Mouse (Mus musculus) embryo, embryonic 11 days (tissue): ENCODE results near the gene Golm1.
A peak's percentile ranks its signal among the peaks of the same experiment; 100 is the strongest.
"Not testable (repeated sequence)": the region's sequence is repeated elsewhere in the genome, so short reads cannot be mapped to it uniquely, and the experiment has no call there.

Experiments used
- DNase-seq: peaks from one replicate; pipeline ENCODE4 v3.0.0-alpha.2; 2015

Gene Golm1

DNA sequence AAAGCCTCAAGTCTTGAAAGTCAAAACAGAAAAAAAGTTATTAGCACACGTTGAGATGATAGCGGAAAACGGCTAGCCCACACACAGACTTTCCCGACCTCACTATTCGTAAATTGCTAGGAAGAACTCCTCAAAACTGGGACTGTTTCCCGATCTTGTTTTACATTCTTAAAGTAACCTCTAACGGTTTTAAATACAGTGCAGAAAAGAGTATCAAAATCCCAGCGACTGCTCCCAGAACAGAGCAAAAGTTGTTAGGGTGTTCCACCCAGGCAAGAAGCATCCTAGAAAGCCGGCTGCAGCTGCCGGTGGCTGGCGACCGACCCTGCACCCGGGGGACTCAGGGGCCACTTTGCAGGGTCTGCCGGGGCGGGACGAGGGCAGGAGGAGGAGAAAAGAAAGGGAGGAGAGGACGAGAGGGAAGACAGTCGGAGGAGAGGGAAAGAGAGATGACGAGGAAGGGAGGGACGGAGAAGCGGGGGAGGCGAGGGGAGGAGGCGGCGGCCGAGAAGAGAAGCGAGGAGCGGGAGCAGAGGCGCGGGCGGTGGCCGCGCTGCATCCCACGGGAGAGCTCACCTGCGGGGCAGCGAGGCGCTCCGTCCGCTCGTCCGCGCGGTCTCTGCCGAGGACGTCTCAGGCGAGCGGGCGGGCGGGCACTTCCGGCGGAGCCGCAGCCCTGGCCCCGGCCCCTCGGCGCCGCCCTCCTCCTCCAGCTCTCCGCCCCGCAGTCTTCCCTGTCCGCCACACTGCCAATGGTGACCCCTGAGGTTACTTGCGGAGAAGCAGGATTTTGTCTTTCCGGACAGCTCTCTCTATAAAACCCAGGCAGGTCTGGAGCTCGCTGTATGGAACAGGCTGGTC is at the start of gene Golm1:
Golm1 (minus strand) TSS at position 661 of the 861 bp plus-strand sequence.
- peak; percentile 90 for DNase-seq

DNA sequence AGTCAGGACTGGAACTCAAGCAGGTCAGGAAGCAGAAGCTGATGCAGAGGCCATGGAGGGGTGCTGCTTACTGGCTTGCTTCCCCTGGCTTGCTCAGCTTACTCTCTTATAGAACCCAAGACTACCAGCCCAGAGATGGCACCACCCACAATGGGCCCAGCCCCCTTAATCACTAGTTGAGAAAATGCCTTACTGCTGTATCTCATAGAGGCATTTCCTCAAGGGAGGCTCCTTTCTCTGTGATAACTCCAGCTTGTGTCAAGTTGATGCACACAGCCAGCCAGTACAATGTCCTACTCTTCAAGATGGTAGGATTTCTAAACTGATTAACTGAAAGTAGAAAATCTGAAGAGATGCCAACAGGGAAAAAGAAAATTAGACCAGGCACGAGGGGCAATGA is 46.5 kb upstream of the Golm1 start:
- not testable (repeated sequence) for DNase-seq

DNA sequence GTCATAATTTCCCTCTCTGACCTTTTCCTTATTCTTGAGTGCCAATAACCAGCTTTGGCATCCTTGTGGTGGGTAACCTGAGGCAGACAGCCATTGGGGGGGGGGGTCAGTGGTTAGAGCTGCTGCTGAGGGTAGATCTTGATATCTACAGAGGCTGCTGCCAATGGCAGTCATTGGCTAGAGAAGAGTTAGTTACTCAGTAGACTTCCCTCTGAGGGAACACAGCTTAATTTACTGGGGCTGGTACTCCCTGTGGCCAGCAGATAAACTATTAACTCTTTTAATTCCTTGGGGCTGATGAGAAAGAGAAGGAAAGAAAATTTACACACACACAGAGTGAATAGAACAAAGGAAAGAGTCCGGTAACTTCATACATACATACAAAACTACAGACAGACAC is 43.9 kb upstream of the Golm1 start:
- DNase-seq: no peak

DNA sequence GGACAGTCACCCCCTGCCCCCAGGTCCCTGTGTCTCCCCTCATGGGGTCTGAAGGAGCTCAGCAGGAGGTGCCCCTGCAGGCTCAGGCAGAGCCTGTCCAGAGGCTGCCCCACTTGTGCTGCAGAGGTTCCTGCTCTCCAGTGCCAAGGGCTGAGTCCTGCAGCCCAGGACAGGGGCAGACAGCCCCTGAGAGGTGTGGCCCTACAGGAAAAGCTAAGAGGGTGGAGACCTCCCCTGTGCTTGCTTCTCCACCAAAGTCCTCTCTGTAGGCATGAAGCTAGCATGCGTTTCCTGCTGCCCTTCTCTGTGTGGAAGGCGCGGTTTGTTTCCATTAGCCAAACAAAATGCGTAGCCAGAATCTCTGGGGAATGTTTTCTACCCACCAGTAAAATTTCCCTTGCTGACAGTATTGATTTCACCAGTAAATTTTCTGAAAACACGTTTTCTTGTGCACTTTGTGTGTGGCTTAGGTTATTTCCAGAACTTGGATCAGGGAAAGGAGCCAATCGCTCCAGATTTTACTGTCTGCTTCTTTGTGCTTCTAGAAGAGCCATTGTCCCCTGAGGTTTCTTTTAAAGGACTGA is 43.3 kb upstream of the Golm1 start:
- DNase-seq: not testable (repeated sequence)

DNA sequence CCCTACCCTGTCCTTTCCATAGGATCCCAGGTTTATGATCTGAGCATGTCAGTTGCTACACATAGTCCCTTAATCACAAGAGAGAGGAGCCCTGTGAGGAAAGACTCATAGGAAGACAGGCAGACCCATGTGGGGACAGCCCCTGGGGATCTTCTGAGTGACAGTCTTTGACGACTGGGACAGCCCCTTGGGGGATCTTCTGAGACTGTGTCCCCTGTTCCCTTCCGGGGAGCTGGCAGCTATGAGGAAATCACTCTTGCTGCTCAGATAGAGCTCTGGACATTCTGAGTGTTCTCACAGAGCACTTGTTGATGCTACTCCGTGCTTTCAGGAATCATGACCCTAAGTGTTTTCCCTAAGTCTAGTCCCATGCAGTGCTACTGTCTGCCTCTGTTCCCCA is 38.1 kb upstream of the Golm1 start:
- DNase-seq: no peak

DNA sequence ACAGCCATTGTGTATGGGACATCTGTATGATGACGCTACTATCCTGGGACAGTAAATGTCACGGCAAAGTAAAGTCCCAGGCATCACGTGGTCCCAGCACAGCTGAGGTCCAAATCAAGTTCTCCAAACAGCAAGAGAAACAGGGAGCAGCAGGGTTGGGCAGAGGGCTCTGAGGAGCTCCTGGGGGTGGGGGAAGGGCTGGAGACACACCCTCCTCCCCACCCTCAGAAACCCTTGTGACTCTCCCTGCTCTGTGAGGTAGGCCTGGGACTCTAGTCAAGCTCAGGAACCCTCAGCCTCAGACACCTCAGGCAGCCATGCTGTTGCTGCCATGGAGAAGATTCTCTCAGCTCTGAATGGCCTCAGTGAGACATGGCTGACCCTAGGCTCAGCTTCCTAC is 36.4 kb upstream of the Golm1 start, which contains the start of gene Spata31d1b:
Spata31d1b (plus strand) TSS at position 301 of the 400 bp plus-strand sequence.
- not testable (repeated sequence) for DNase-seq

DNA sequence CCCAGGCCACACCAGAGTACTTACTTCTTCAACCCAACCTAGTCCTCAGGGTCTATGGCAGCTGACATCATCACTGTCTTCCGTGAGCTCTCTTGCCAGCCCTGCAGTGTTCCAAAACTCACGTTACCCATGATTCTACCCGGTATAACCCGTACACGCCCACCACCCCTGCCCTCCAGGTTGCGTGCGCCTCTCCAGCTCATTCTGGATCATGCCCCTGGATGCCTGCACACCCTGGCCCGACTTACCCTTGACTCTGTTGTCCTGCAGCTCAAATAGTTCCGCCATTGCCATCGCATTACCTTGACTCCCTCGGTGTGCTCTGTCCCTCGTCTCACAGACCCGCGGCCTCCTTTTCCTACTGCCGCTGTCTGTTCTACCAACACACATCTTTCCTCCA is 34.6 kb upstream of the Golm1 start, which contains the start of gene Spata31d1a:
Spata31d1a (minus strand) TSS at position 101 of the 400 bp plus-strand sequence.
- DNase-seq: no peak

DNA sequence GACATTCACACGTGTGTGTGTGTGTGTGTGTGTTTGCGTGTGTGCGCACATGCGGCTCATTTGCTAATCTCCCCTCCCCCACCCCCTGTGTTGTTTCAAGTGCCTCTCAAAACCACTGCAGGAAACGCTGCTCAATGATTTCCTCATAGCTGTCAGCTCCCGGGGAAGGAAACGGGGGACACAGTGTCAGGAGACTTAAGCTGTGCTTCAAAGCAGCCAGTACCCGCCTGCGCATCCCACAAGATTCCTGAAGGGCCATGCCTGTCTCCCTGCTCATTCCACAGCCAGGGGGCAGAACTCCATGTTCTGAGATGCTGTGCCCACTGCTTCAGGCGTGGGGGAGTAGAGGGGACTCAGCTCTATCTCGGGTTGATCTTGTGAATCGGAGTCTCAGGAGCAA is 29.0 kb upstream of the Golm1 start:
- DNase-seq: peak; percentile 46

DNA sequence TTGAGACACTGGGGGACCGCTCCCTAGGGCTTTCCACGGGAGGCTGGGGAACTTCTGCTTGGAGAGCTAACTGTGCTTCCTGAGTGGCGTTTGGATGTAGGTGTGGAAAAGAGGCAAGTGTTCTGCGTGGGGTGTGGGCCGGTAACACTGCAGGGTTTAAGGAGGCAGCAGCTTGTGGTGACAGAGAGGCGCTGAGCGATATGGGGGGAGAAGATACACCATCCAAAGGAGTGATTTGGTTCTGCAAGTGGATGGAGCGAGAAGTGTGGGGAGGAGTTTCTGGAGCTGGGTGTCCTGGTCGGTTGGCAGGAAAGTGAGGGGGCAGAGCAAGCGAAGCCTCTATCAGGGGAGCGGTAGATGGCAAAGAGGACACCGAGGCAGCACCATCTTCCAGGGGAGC is 27.9 kb upstream of the Golm1 start:
- DNase-seq: no peak

DNA sequence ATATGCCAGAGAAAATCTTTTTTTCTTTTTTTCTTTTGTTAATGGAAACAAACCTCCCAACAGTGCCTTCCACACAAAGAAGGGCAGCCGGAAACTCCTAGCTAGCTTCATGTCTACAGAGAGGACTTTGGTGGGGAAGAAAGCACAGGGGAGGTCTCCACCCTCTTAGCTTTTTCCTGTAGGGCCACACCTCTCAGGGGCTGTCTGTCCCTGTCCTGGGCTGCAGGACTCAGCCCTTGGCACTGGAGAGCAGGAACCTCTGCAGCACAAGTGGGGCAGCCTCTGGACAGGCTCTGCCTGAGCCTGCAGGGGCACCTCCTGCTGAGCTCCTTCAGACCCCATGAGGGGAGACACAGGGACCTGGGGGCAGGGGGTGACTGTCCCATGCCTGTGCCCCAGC is 24.5 kb upstream of the Golm1 start:
- DNase-seq: not testable (repeated sequence)

DNA sequence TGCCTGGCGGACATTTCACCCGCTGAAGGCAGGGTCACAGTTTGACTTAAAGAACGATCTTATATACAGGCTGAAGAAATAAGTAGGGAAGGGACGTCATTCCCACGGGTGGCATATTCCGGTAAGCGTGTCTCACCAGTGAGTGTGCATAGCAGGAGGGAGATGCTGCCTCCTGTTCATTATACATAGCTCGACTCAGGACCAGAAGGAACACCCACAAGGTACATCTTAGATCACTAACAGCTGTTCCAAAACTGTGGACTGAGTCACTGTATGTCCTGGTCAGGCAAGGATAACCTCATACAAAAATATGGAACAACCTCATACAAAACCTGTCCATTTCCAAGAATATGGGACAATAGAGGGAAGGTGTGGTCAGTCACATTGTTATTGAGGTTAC is 23.5 kb upstream of the Golm1 start:
- no peak for DNase-seq

DNA sequence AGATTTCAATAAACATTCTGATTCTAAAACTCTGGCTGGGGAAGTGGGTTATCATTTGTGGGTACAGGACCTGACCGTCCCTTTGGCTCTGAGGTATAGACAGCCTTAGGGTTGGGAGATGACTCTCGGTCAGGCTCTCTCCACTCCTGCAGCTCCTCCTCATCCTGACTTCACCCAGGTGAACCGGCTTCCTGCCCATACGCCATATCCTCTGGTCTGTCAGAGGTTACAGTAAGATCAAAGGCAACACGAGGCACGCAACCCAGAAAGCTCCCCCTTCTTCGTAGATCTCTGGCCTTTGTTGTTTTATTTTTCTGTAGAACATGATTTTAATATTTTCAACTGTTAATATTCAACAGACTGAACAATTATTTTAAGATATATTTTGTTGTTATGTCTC is 20.2 kb upstream of the Golm1 start:
- no peak for DNase-seq

DNA sequence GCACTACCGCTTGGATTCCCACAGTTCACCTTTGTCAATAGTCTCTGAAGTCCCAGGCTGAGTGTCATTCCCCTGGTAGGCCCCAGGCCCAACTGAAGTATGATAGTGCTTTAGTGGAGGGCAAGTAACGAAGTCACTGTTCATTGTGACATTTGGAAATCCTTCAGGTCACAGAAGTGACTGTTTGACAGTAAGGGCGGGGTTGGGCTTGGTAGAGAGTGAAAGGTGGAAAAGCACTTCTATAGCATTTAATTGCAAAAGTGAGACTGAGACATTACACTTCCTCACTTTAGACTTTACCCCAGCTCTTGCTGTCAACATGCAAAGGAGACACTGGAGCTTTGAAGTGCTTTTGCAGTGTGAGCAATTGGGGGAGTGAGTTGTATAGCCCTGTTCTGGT is 18.4 kb upstream of the Golm1 start, which contains the start of gene 4921517D22Rik:
4921517D22Rik (minus strand) TSS at position 101 of the 400 bp plus-strand sequence.
- no peak for DNase-seq

DNA sequence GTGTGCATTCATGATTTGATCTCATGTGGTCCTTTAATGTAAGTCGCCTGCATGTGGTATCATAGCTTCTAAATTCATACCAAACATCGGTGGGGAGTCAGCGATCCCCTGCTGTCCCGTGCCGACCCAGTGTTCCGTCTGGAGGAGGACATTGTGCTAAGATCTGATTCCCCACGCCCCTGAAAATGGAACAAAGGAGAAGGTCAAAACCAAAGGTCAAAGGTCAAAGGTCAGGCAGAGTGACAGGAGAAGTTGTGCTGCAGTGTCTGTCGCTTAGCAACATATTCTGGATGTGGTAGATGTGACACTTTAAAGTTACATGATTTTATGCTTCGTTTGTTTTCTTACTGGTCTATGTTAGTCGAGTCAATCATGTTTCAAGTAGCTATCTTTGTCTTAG is 15.9 kb upstream of the Golm1 start:
- peak; percentile 65 for DNase-seq

DNA sequence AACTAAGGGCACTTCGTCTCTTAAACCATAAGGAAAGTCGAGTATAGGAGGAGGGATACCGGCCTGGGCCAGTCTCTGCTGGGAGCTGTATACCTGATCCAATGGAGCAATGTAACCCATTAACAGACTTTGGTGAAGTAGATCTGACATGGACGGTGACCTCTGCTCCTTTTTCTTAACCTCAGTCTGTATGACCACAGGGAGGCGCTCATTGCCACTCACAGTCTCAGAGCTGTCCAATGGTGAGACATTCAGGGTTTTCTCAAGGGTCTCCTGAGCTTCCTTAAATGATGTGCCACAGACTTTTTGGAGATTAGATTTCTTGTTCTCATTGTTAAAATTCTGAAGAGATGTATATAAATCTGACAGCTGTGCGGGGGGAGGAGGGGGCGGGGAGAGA is 15.0 kb upstream of the Golm1 start:
- DNase-seq: no peak

DNA sequence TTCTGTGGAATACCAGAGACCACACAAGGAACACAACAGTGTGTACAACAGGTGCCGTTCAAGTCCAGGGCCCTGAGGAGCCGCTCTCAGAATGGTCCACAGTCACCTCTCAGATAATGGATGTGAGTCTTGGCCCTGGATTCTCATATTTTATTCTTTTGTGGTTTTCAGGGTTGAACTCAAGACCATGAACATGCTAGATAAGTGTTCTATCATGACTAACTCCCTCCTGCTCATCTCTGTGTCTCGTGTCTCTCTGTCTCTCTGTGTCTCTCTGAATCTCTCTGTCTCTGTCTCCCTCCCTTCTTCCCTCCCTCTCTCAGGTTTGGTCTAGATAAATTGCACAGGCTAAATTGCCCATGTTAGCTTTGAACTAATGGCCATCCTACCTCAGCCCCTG is 14.2 kb upstream of the Golm1 start:
- no peak for DNase-seq

DNA sequence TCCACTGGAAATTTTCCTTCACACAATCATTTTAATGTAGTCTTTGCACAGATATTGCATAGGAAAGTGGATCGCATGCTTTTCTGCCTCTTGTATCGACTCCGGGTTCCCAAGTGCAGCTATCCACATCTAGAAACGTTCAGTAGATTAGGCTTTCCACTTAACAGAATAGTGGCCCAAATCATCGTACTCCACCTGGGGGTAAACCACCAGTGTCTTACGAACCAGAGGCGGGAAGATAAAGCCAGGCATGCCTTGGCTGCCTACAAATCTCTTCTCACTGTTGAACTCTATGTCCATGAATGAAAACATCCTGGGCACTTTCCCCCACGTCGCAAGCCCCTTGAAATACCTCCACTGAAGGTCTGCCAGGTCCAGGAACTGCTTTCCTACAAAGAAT is 13.7 kb upstream of the Golm1 start:
- DNase-seq: no peak

DNA sequence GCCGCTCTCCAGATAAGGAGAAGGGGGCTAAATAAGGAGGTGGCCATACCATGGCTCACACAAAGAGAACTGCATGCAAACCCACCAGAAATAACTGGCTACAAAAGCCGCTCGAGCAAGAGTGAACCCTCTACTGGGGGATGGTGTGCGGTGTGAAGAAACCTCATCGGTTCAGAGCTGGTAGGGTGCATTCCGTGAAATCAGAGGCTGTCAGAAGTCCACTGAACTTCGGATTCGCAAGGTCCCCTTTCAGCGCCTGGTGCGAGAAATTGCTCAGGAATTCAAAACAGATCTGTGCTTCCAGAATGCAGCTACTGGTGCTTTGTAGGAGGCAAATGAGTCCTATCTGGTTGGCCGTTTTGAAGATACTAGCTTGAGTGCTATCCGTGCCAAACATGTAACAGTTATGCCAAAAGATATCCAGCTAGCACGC is 12.7 kb upstream of the Golm1 start:
- DNase-seq: no peak

DNA sequence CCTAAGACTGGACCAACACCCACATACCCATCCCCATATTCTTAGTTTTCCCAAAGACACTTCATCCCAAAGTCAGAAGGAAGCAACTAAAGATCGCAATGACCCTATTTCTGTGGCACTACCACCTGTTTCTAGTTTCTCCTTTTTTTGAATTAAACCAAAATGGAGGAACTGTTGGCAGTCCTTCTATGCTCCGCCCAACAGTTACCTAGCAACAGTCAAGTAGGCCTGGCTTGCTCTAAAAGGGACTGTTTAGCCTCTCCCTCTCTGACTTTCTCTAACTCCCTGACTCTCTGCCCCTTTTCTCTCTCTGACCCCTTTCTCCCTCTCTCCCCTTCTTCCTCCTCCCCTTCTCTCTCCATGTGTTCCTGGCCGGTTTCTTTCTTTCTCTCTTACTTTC is 9.6 kb upstream of the Golm1 start:
- DNase-seq: no peak

DNA sequence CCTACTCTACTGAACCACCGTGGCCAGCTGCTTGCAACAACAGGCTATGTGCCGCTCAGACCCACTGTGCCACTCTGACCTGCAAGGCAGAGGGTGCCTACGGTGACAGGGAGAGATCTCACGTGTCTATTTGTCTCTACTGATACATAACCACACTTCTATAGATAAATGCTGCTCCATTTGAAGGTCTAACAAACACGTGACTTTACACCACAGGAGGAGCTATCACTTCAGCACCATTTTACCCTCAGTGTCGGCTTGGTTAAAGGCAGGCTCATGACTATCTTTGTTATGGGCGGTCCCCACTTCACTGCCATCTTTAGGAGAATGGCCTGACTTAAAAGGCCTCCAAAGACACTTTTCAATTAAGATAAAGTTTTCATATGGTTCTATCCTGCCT is 7.0 kb upstream of the Golm1 start:
- peak; percentile 54 for DNase-seq

DNA sequence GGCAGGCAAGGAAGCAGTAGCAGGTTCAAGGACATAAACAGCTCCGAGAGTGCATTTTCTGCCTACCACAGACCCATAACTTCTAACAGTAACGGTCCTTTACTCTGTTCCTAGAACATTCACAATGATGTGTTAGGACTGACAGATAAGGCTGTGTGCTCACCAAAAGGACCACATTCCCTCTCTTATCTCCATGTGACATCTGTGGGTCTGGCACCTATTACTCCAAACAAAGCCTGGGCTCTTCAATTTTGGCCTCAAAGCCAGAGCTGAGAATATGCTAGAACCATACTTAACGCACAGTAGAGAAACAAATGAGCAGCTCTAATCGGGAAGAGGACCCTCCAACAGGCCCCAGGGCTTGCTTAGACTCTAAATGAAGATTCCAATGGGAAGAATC is 4.3 kb upstream of the Golm1 start:
- DNase-seq: no peak

DNA sequence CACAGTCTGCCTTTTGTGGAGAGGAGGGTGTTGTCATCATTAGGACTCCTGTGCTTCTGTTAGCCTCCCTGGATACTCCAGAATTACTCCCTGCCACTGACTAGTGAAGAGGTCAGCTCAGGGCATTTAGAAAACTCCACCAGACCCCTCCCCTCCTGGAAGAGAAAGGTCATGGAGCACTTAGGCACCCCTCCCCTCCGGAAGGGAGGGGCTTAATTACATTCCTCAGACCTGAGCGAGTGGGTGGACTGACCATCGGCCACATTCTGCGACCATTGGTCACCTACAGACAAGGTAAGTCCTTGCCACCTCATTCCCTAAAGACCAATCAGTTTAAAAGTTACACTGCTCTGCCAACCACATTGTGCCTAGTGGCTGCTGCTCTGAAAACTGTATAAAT is 3.7 kb upstream of the Golm1 start:
- no peak for DNase-seq

DNA sequence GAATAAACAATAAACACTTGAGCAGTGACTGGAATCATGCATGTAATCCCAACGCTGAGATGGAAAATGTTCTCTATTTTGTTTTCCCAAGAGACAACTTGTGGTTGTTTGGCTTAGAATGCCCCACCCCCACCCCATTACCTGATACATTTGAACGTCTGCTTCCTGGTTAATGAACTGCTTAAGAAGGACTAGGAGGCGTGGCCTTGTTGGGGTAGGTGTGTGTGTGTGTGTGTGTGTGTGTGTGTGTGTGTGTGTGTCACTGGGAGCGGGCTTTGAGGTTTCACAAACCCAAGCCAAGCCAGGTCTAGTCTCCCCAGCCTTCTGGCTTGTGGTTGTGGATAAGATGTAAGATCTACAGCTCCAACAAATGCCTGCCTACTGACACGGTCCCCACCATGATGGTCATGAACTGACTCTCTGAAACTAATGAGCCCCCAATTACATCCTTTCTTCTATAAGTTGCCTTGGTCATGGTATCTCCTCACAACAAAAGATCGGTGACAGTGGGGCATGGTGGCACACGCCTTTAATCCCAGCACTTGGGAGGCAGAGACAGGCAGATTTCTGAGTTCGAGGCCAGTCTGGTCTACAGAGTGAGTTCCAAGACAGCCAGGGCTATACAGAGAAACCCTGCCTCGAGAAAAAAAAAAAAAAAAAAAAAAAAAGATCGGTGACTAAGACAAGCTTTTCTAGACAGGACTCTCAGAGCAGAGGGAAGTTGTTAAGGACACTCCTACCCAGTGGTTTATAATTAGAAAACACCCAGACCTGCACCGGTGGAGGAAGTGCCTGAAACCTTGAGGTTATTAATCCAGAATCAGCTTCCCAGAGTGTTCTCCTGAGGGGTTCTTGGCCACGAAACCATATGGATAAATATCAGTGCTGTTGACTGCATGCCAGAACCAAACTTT is 962 bp upstream of the Golm1 start:
- DNase-seq: no peak
